Mouse (Mus musculus) cerebellum, adult 2 months (tissue): Measurements from ENCODE around the gene Ndufs8.

Experiments
- CTCF ChIP-seq: fragments of 200-500 bp; IDR thresholded peaks from 2 replicates; pipeline ENCODE4 v1.5.1; 2011; ENCODE audit warnings: low read depth, mild to moderate bottlenecking, control low read depth, low read length, moderate library complexity, borderline replicate concordance; ENCODE audit not compliant: insufficient read depth
- POLR2A ChIP-seq: fragments of 200-500 bp; IDR thresholded peaks from 2 replicates; pipeline ENCODE4 v1.6.1; 2011; ENCODE audit warnings: low read length, control low read depth, borderline replicate concordance; ENCODE audit not compliant: insufficient read depth

GRCm38 (mm10) chr19:3930262-3931057 is 17.9 kb upstream of the Ndufs8 start:
- TF ChIP-seq POLR2A: no peak
- TF ChIP-seq CTCF: no peak
